Mouse (Mus musculus): ENCODE data around the gene Bves.
"Not testable (repeated sequence)": the region's sequence is repeated elsewhere in the genome, so short reads cannot be mapped to it uniquely, and the experiment has no call there.

Bves gene

GRCm38 (mm10) chr10:45348143-45348542 lies 12.6 kb downstream of the Bves start:
- not testable (repeated sequence) for DNase-seq (ENCODE audit: low spot score)

GRCm38 (mm10) chr10:45356091-45356490 lies 20.5 kb downstream of the Bves start:
- no peak for DNase-seq (ENCODE audit: low spot score)

GRCm38 (mm10) chr10:45363396-45363795 lies 27.8 kb downstream of the Bves start:
- no peak for DNase-seq (ENCODE audit: low spot score)

GRCm38 (mm10) chr10:45366987-45367705 lies 31.6 kb downstream of the Bves start:
- no peak for DNase-seq (ENCODE audit: low spot score)

GRCm38 (mm10) chr10:45369639-45370038 lies 34.1 kb downstream of the Bves start:
- no peak for DNase-seq (ENCODE audit: low spot score)

GRCm38 (mm10) chr10:45370545-45370944 lies 35.0 kb downstream of the Bves start:
- no peak for DNase-seq (ENCODE audit: low spot score)

GRCm38 (mm10) chr10:45372994-45373692 lies 37.6 kb downstream of the Bves start:
- DNase-seq (ENCODE audit: low spot score) = peak; percentile 47

GRCm38 (mm10) chr10:45378269-45378668 lies 42.7 kb downstream of the Bves start:
- no peak for DNase-seq (ENCODE audit: low spot score)

GRCm38 (mm10) chr10:45381937-45382636 lies 46.5 kb downstream of the Bves start:
- DNase-seq (ENCODE audit: low spot score) = no peak

GRCm38 (mm10) chr10:45382637-45382958 lies 47.0 kb downstream of the Bves start:
- DNase-seq (ENCODE audit: low spot score) = no peak

GRCm38 (mm10) chr10:45398211-45398610 lies 62.6 kb downstream of the Bves start:
- no peak for DNase-seq (ENCODE audit: low spot score)

- peak; percentile 34 for DNase-seq (ENCODE audit: low spot score)
Observed at GRCm38 (mm10) chr10:45399702-45400243, 64.2 kb downstream of the Bves start.

- no peak for DNase-seq (ENCODE audit: low spot score)
Observed at GRCm38 (mm10) chr10:45410624-45411341, 75.2 kb downstream of the Bves start.

GRCm38 (mm10) chr10:45411741-45412140 lies 76.2 kb downstream of the Bves start:
- DNase-seq (ENCODE audit: low spot score) = no peak

GRCm38 (mm10) chr10:45412144-45412543 lies 76.6 kb downstream of the Bves start:
- no peak for DNase-seq (ENCODE audit: low spot score)

Measured in c-Kit-positive CD71-positive TER-119-positive erythroid progenitor cells, embryonic 14.5 days (primary cell).